Mouse (Mus musculus) testis, adult 10 weeks (tissue): Measurements from ENCODE around the gene Parp1. TPM values are rescaled to one million over a fixed set of nuclear protein-coding genes. Genes with fewer than 3 reads are reported as not detected.

Experiments used
- polyA plus RNA-seq: library from polyadenylated mRNA; stranded (reverse); fragments of 350-450 nt; fragmentation: Illumina TruSeq; extraction: RNeasy Lipid Tissue Mini Kit (QIAGEN cat#74804); gene quantifications from one replicate; pipeline ENCODE4 v1.2.3, GENCODE M21; 2014; ENCODE audit warnings: low read depth, low replicate concordance

The Parp1 gene
- 24.0 TPM for polyA plus RNA-seq

DNA sequence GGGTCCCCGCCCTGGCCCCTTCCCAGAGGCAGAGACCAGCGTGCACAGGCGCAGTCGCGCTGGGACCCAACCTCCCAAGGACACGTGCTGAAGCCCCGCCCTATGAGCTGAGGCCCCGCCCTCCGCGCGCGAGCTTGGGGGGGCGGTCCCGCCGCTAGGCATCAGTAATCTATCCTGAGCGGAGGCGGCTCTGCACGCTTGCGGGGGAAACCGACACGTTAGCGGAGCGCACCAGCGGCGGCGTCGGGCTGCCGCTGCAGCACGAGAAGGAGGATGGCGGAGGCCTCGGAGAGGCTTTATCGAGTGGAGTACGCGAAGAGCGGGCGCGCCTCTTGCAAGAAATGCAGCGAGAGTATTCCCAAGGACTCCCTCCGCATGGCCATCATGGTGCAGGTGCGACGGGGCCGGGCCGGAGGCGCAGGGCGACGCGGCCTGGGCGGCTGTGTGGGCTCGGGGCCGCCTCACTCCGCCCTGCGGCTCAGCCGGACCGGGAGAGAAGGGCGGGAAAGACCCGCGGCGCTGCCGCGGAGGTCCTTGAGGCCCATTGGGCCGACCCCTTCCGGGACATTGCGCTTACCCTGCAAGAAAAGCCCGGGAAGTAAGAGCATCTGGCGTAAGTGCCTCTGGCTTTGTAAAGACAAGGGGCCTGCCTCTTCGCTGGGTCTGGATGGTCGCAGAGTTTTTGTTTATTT lies at the start of gene Parp1:
Parp1 (plus strand) TSS at position 164 of the 692 bp plus-strand sequence.

DNA sequence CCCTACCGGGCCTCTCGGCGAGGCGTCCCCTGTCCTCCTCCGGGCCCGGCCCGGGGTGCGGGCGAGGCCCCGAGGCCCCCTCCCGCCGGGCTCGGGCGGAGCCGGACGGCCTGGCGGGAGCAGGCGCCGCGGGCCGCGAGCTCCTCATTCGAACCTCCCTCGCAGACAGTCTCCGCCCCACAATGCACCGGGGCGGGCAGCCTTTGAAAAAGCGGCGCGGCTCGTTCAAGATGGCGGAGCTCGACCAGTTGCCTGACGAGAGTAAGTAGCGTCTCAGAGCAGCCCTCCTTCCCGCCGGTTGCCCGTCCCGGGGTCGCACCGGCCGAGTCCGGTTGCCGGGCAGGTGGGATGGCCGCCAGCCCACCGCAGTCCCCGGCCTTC lies 72.4 kb downstream of the Parp1 start, which contains the start of gene Lin9:
Lin9 (plus strand) TSS at position 14 of the 381 bp plus-strand sequence.

Other genes starting within 250 kb of the Parp1 start
- gene Itpkb, start 238.4 kb upstream of the Parp1 start, polyA plus RNA-seq = 8.1 TPM
- gene Stum, start 85.4 kb upstream of the Parp1 start, polyA plus RNA-seq = 0.15 TPM
- gene Lin9, start 72.2 kb downstream of the Parp1 start, polyA plus RNA-seq = 40.4 TPM
- not detected for gene Mixl1, start 128.1 kb downstream of the Parp1 start, polyA plus RNA-seq
- gene Acbd3, start 157.1 kb downstream of the Parp1 start, polyA plus RNA-seq = 47.7 TPM
- 861 TPM for gene H3f3a, start 245.0 kb downstream of the Parp1 start, polyA plus RNA-seq